ENCODE assay signal across 10 mouse cellular contexts in genomic region chr4:132078296-132078714, GRCm38 (mm10). TPM values are rescaled to one million over a fixed set of nuclear protein-coding genes. Genes with fewer than 3 reads are reported as not detected.
DNase-seq lines count a peak whose midpoint lies in the region; ATAC-seq and TF ChIP-seq lines count a peak whose summit lies in the region.
"Had no signal": no experiment of that assay in that cellular context is flagged by ENCODE, and none has a peak within 500 bp of the region (broad histone marks: within the 10 kb centered on the region; RNA-seq: fewer than 3 reads in every experiment).

No protein-coding gene starts in this region.

- H3K36me3 ChIP-seq in liver, embryonic 13.5 days = no peaks in the 10 kb centered on the region; the same call in 1 of the 2 replicates
- H3K36me3 ChIP-seq in midbrain, embryonic 14.5 days (ENCODE audit: control insufficient read depth, insufficient read depth, low read length) = no peaks in the 10 kb centered on the region

- H3K4me3 ChIP-seq in lung, adult 2 months (replicated peaks; ENCODE audit: extremely low read depth, low read depth, low read length) = no peak overlapping the region
- peak overlapping the region; percentile 26; the same call in 1 of the 2 replicates for H3K4me3 ChIP-seq in liver, embryonic 13.5 days (replicated peaks)
- no peak overlapping the region for H3K4me3 ChIP-seq in midbrain, embryonic 14.5 days (replicated peaks; ENCODE audit: low read depth, low read length)

- WGBS in lung, adult 2 months = 54% methylated on average over 7 of the region's 7 CpGs
- 7% methylated on average over 7 of the region's 7 CpGs for WGBS in liver, embryonic 13.5 days (ENCODE audit: insufficient replicate concordance)
- 55% methylated on average over 7 of the region's 7 CpGs for WGBS in midbrain, embryonic 14.5 days

- H3K4me2 ChIP-seq in liver, embryonic 13.5 days = peak overlapping the region; percentile 98
- no peak overlapping the region for H3K4me2 ChIP-seq in midbrain, embryonic 14.5 days (ENCODE audit: low read length)

- no peaks in the 10 kb centered on the region for H3K27me3 ChIP-seq in liver, embryonic 13.5 days
- peaks cover 6% of the 10 kb centered on the region; the same call in 1 of the 2 replicates for H3K27me3 ChIP-seq in midbrain, embryonic 14.5 days (ENCODE audit: control insufficient read depth, insufficient read depth, low read length)

- TF ChIP-seq CTCF in lung, adult 2 months (IDR thresholded peaks at IDR 0.05; ENCODE audit: insufficient read depth, low read length) = no peak

- TF ChIP-seq POLR2A in lung, adult 2 months (IDR thresholded peaks at IDR 0.05; ENCODE audit: borderline replicate concordance, extremely low read depth, low read depth, low read length) = no peak

- peak overlapping the region; percentile 73 for H3K9ac ChIP-seq in liver, embryonic 13.5 days
- H3K9ac ChIP-seq in midbrain, embryonic 14.5 days (replicated peaks; ENCODE audit: low read length) = no peak overlapping the region

- ATAC-seq in liver, embryonic 13.5 days (ENCODE audit: low read depth) = no peak
- peak; percentile 45 for ATAC-seq in neutrophil, adult 5-6 weeks (ENCODE audit: extremely low read depth, insufficient number of reproducible peaks, low FRiP score, poor library complexity, severe bottlenecking)
- ATAC-seq in midbrain, embryonic 14.5 days (ENCODE audit: low FRiP score, low TSS enrichment) = no peak

- peak overlapping the region; percentile 100 for H3K27ac ChIP-seq in liver, embryonic 13.5 days
- H3K27ac ChIP-seq in midbrain, embryonic 14.5 days (replicated peaks; ENCODE audit: low read depth, low read length) = no peak overlapping the region

- DNase-seq in adrenal gland, postnatal 14 days = peak; percentile 57
- no peak for DNase-seq in adrenal gland, postnatal 4 days (ENCODE audit: low spot score in 2 of 2)
- peak; percentile 59 to 64 for DNase-seq in lung, adult 18-20 months
- DNase-seq in lung, adult 2 months = no peak
- peak; percentile 36 for DNase-seq in liver, embryonic 13.5 days
- DNase-seq in midbrain, embryonic 14.5 days = no peak
- DNase-seq in cerebellum, postnatal 4 days (ENCODE audit: low spot score in 2 of 2) = no peak

- H3K9me3 ChIP-seq in liver, embryonic 13.5 days (replicated peaks) = no peaks in the 10 kb centered on the region
- H3K9me3 ChIP-seq in midbrain, embryonic 14.5 days (ENCODE audit: control insufficient read depth, low read length) = no peaks in the 10 kb centered on the region

- H3K4me1 ChIP-seq in lung, adult 2 months (ENCODE audit: control insufficient read depth, insufficient read depth, low read length) = peaks cover 9% of the 10 kb centered on the region
- H3K4me1 ChIP-seq in liver, embryonic 13.5 days (replicated peaks) = peaks cover 53% of the 10 kb centered on the region
- H3K4me1 ChIP-seq in midbrain, embryonic 14.5 days (ENCODE audit: control insufficient read depth, insufficient read depth, low read length) = peaks cover 9% of the 10 kb centered on the region

RNA-seq across cellular contexts. Expression of gene Epb41, which starts 3.2 kb away (rescaled TPM):
- total RNA-seq in adrenal gland, postnatal 14 days (2021) = 112 and 148 TPM in 2 replicates
- total RNA-seq in adrenal gland, postnatal 4 days (2021) = 10 to 100 TPM; 67.2 to 91.2 TPM
- 38.3 and 45.3 TPM in 2 replicates for polyA plus RNA-seq in lung, adult 2 months (2012; rRNA removed)
- polyA plus RNA-seq in liver, embryonic 13.5 days (2015; fragmentation: Nextera tagmentation; extraction: Ambion mirVana) = 147 and 193 TPM in 2 replicates
- total RNA-seq in neutrophil, adult 5-6 weeks (2017) = 179 and 190 TPM in 2 replicates
- polyA plus RNA-seq in midbrain, embryonic 14.5 days (2014; fragmentation: Nextera tagmentation; extraction: Ambion mirVana) = 88.3 and 116 TPM in 2 replicates

RNA-seq across cellular contexts. Expression of gene Gm10300, which starts 3.8 kb away (rescaled TPM):
- total RNA-seq in adrenal gland, postnatal 14 days (2021) = 0.19 TPM in 1 of 2 replicates, not detected in the other
- under 1 TPM; 0.70 to 0.73 TPM for total RNA-seq in adrenal gland, postnatal 4 days (2021)
- 0.07 and 0.25 TPM in 2 replicates for polyA plus RNA-seq in lung, adult 2 months (2012; rRNA removed)
- polyA plus RNA-seq in liver, embryonic 13.5 days (2015; fragmentation: Nextera tagmentation; extraction: Ambion mirVana) = 0.39 and 0.63 TPM in 2 replicates
- 0.49 and 0.70 TPM in 2 replicates for total RNA-seq in neutrophil, adult 5-6 weeks (2017)
- polyA plus RNA-seq in midbrain, embryonic 14.5 days (2014; fragmentation: Nextera tagmentation; extraction: Ambion mirVana) = not detected in 2 replicates
- polyA plus RNA-seq: intestine, embryonic 14.5 days; neural tube, embryonic 14.5 days had no signal

Comparison
In these comparisons a context has a peak if more than half of its experiments do, and no peak if none do; other contexts are left out.
1. DNase-seq: peak in adrenal gland, postnatal 14 days (single experiment), lung, adult 18-20 months (2 of 2) and liver, embryonic 13.5 days (single experiment); none in adrenal gland, postnatal 4 days (0 of 2), lung, adult 2 months (single experiment), midbrain, embryonic 14.5 days (single experiment) and cerebellum, postnatal 4 days (0 of 2).